Mouse (Mus musculus) E14TG2a.4 (cell line): ENCODE results near the gene Taok3.

Source experiments
- H3K27me3 ChIP-seq: 2 replicates; pipeline ENCODE4 v1.6.1; 2014; ENCODE audit warnings: low read length, control low read depth; ENCODE audit not compliant: insufficient read depth
- H3K36me3 ChIP-seq: 2 replicates; pipeline ENCODE4 v1.6.1; 2014; ENCODE audit warnings: low read length, control low read depth; ENCODE audit not compliant: insufficient read depth
- H3K4me1 ChIP-seq: replicated peaks from 2 replicates; pipeline ENCODE4 v1.6.1; 2014; ENCODE audit warnings: low read depth, low read length, control low read depth
- H3K4me3 ChIP-seq: replicated peaks from 2 replicates; pipeline ENCODE4 v1.5.1; 2014; ENCODE audit warnings: mild to moderate bottlenecking, low read length
- H3K9me3 ChIP-seq: 2 replicates; pipeline ENCODE4 v1.6.1; 2014; ENCODE audit warnings: low read length, control low read depth
- CTCF ChIP-seq: conservative IDR thresholded peaks from 2 replicates; pipeline ENCODE4 v1.5.1; 2014; ENCODE audit warnings: low read length
- NANOG ChIP-seq: IDR thresholded peaks from 2 replicates; pipeline ENCODE4 v1.6.1; 2014; ENCODE audit warnings: borderline replicate concordance, low read length, mixed read lengths
- POU5F1 ChIP-seq: IDR thresholded peaks from 2 replicates; pipeline ENCODE4 v1.6.1; 2014; ENCODE audit warnings: low read length, borderline replicate concordance

Taok3 gene

GRCm38 (mm10) chr5:117174057-117174456 is 54.1 kb downstream of the Taok3 start:
- H3K4me1 ChIP-seq, result peaks cover 31% of the 10 kb centered on the region
- no peaks in the 10 kb centered on the region for H3K27me3 ChIP-seq
- no peak for TF ChIP-seq POU5F1
- TF ChIP-seq NANOG, result no peak
- no peak for TF ChIP-seq CTCF

DNA sequence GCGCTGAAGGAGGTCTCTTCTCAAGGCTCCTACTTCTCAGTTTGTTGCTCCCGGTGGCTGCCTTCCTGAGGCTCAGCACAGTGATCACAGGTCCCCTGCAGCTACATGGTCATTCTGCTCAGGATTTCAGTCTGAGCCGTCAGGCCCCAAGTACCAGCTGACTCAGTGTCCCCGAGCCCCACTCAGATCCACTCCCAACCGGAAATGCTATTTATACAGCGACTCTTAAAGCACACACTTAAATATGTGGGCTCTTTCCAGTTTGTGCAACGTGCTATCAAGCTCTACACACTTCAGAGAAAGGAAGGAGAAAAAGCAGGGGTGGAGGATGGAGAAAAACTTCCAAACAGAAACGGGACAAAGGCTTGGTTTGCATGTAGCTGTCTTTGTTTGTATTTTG is 56.0 kb downstream of the Taok3 start:
- no peaks in the 10 kb centered on the region for H3K9me3 ChIP-seq
- no peak overlapping the region for H3K4me3 ChIP-seq
- H3K27me3 ChIP-seq, result no peaks in the 10 kb centered on the region
- peaks cover 25% of the 10 kb centered on the region for H3K4me1 ChIP-seq
- TF ChIP-seq NANOG, result no peak
- TF ChIP-seq POU5F1, result no peak
- TF ChIP-seq CTCF, result no peak
- 0 out of 2 replicates have a peak, but pooled peaks cover 5% of the 10 kb centered on the region for H3K36me3 ChIP-seq

More at GRCm38 (mm10) chr5:117174057-117174456, 54.1 kb downstream of the Taok3 start:
- peaks cover 12% of the 10 kb centered on the region for H3K9me3 ChIP-seq
- H3K36me3 ChIP-seq, result 0 out of 2 replicates have a peak, but pooled peaks cover 5% of the 10 kb centered on the region
- H3K4me3 ChIP-seq, result no peak overlapping the region

DNA sequence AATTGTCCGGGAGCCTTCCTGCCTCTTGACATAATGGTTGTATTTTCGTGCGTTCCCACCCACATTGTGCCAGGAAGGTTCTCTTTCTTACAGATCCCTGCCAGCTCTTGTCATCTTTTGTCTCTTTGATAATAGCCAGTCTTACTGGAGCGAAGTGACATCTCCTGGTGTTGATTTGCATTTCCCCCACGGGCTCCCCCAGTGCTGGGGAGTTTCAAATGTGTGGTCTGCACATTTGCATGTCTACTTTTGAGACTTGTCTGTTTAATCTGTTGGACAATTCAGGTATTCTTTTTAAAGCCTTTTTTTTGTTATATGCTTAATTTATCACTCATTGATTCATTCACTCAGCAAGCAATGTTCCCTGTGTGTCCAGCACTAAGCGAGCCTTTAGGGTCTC is 58.1 kb downstream of the Taok3 start:
- H3K4me1 ChIP-seq, result peaks cover 17% of the 10 kb centered on the region

GRCm38 (mm10) chr5:117178486-117178885 is 58.6 kb downstream of the Taok3 start:
- TF ChIP-seq CTCF, result no peak
- Histone ChIP-seq H3K27me3 (no peaks in the 10 kb centered on the region), H3K4me1 (peaks cover 17% of the 10 kb centered on the region), H3K9me3 (no peaks in the 10 kb centered on the region), H3K4me3 (no peak overlapping the region), H3K36me3 (0 out of 2 replicates have a peak, but pooled peaks cover 5% of the 10 kb centered on the region)

More for the DNA sequence above, 58.1 kb downstream of the Taok3 start:
- Histone ChIP-seq H3K9me3 (no peaks in the 10 kb centered on the region), H3K27me3 (no peaks in the 10 kb centered on the region), H3K4me3 (no peak overlapping the region), H3K36me3 (0 out of 2 replicates have a peak, but pooled peaks cover 5% of the 10 kb centered on the region)
- TF ChIP-seq POU5F1 (no peak), NANOG (no peak), CTCF (no peak)

- peaks cover 3% of the 10 kb centered on the region; the same call in 1 of the 2 replicates for H3K36me3 ChIP-seq
- H3K9me3 ChIP-seq, result peaks cover 8% of the 10 kb centered on the region
- H3K4me1 ChIP-seq, result peaks cover 15% of the 10 kb centered on the region
- H3K4me3 ChIP-seq, result no peak overlapping the region
- TF ChIP-seq NANOG (no peak), CTCF (no peak), POU5F1 (no peak)
- H3K27me3 ChIP-seq, result no peaks in the 10 kb centered on the region
These were observed 62.0 kb downstream of the Taok3 start for GRCm38 (mm10) chr5:117181921-117182320.

DNA sequence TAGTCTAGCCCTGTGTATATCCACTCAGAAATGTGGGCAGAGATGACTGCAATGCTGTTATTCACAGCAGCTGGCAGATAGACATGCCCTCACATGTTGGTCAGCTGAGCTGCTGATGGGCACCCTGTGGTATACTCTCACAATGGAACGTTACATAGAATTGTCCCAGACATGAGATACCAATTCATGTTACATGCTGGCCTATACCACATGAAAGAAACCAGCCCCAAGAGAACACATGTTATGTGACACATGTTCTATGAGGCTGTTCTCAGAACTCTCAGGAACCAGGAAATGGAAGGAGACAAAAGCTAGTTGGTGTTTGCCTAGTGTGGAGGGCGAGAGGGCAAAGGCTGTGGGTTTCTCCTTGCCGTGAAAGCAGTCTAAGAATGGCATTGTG is 62.5 kb downstream of the Taok3 start:
- Histone ChIP-seq H3K36me3 (peaks cover 3% of the 10 kb centered on the region; the same call in 1 of the 2 replicates), H3K9me3 (peaks cover 8% of the 10 kb centered on the region), H3K4me3 (no peak overlapping the region), H3K4me1 (peaks cover 12% of the 10 kb centered on the region; the same call in 1 of the 2 replicates), H3K27me3 (no peaks in the 10 kb centered on the region)
- no peak for TF ChIP-seq CTCF

- Histone ChIP-seq H3K4me3 (no peak overlapping the region), H3K36me3 (peaks cover 3% of the 10 kb centered on the region; the same call in 1 of the 2 replicates), H3K27me3 (no peaks in the 10 kb centered on the region), H3K9me3 (peaks cover 8% of the 10 kb centered on the region), H3K4me1 (no peaks in the 10 kb centered on the region)
- TF ChIP-seq POU5F1 (no peak), CTCF (peak; percentile 51)
These were observed 64.9 kb downstream of the Taok3 start for GRCm38 (mm10) chr5:117184832-117185231.

DNA sequence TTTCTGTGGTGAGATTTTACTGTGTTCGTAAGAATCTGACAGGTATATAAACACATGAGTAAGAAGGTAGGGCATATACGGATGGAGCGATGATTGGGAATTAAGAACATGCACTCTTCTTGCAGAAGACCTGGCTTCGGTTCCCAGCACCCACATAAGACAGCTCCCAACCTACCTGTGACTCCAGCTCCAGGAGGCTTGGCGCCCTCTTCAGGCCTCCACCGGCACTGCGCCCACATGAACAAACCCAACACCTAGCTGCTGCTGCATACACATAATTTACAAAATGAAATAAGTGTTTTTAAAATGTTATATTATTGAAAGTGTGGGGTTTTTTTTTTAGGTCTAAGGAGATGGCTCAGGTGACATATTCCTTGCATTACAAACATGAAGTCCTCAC is 65.7 kb downstream of the Taok3 start:
- H3K36me3 ChIP-seq, result peaks cover 3% of the 10 kb centered on the region; the same call in 1 of the 2 replicates
- H3K4me1 ChIP-seq, result no peaks in the 10 kb centered on the region
- no peak overlapping the region for H3K4me3 ChIP-seq
- H3K27me3 ChIP-seq, result no peaks in the 10 kb centered on the region
- TF ChIP-seq NANOG (no peak), CTCF (peak; percentile 67)
- H3K9me3 ChIP-seq, result peaks cover 8% of the 10 kb centered on the region

GRCm38 (mm10) chr5:117192061-117192460 is 72.1 kb downstream of the Taok3 start:
- Histone ChIP-seq H3K9me3 (no peaks in the 10 kb centered on the region), H3K4me3 (no peak overlapping the region), H3K27me3 (no peaks in the 10 kb centered on the region), H3K4me1 (no peaks in the 10 kb centered on the region), H3K36me3 (peaks cover 13% of the 10 kb centered on the region; the same call in 1 of the 2 replicates)
- TF ChIP-seq POU5F1 (no peak), NANOG (no peak)

GRCm38 (mm10) chr5:117193748-117194147 is 73.8 kb downstream of the Taok3 start:
- Histone ChIP-seq H3K4me3 (no peak overlapping the region), H3K9me3 (peaks cover 4% of the 10 kb centered on the region; the same call in 1 of the 2 replicates), H3K4me1 (no peaks in the 10 kb centered on the region), H3K27me3 (no peaks in the 10 kb centered on the region), H3K36me3 (peaks cover 18% of the 10 kb centered on the region)
- TF ChIP-seq POU5F1 (no peak), NANOG (no peak), CTCF (no peak)
